Mouse (Mus musculus) neural tube, embryonic 13.5 days (tissue): Measurements from ENCODE around the gene Slc2a1. TPM values are rescaled to one million over a fixed set of nuclear protein-coding genes. Genes with fewer than 3 reads are reported as not detected.

Source experiments
- microRNA counts: library from miRNA; unstranded; fragments of <30 nt; microRNA quantifications from one replicate; lab custom pipeline; 2016
- microRNA-seq: library from miRNA; unstranded; fragments of <30 nt; microRNA quantifications from one replicate; pipeline ENCODE4, GENCODE M21; 2016
- polyA plus RNA-seq: library from polyadenylated mRNA; unstranded; fragments of >200 nt; fragmentation: Nextera tagmentation; extraction: Ambion mirVana; gene quantifications from 2 replicates; pipeline ENCODE4 v1.2.1, GENCODE M21; 2015

The Slc2a1 gene
- polyA plus RNA-seq, 1 experiment from 2014 or later = 90.4 TPM

MicroRNA genes within 50 kb of the gene (microRNA counts, 519-probe panel; counts per million panel counts)
- not detected for microRNA mmu-miR-1957 (lab: Ali Mortazavi, UCI)

Small RNA genes lying within 50 kb of the gene (microRNA-seq; reads per million reads assigned to microRNA genes)
- not detected for gene Mir1957a

Other genes with a start within 250 kb of the Slc2a1 start
- gene Olfr1331, start 244.1 kb upstream of the Slc2a1 start, polyA plus RNA-seq = not detected in 2 replicates
- gene Olfr1330, start 220.1 kb upstream of the Slc2a1 start, polyA plus RNA-seq = not detected in 2 replicates
- gene Olfr1329, start 191.2 kb upstream of the Slc2a1 start, polyA plus RNA-seq = not detected in 2 replicates
- not detected in 2 replicates for gene Olfr1328, start 170.1 kb upstream of the Slc2a1 start, polyA plus RNA-seq
- not detected in 2 replicates for gene Lao1, start 147.1 kb upstream of the Slc2a1 start, polyA plus RNA-seq
- gene Zfp691, start 65.5 kb downstream of the Slc2a1 start, polyA plus RNA-seq = 7.8 and 10.1 TPM in 2 replicates
- gene Ermap, start 81.3 kb downstream of the Slc2a1 start, polyA plus RNA-seq = 1.5 and 2.1 TPM in 2 replicates
- 239 and 246 TPM in 2 replicates for gene Svbp, start 86.6 kb downstream of the Slc2a1 start, polyA plus RNA-seq
- gene Tmem269, start 109.5 kb downstream of the Slc2a1 start, polyA plus RNA-seq = 0.45 TPM in 1 of 2 replicates, not detected in the other
- 35.4 and 37.4 TPM in 2 replicates for gene AU022252, start 124.0 kb downstream of the Slc2a1 start, polyA plus RNA-seq
- gene P3h1, start 124.2 kb downstream of the Slc2a1 start, polyA plus RNA-seq = 14.8 TPM in 2 replicates
- gene Cldn19, start 146.7 kb downstream of the Slc2a1 start, polyA plus RNA-seq = 0.45 and 0.63 TPM in 2 replicates
- gene Ybx1, start 185.9 kb downstream of the Slc2a1 start, polyA plus RNA-seq = 873 and 888 TPM in 2 replicates
- 62.0 and 62.5 TPM in 2 replicates for gene Ppih, start 211.8 kb downstream of the Slc2a1 start, polyA plus RNA-seq